ENCODE assay signal across 8 mouse cellular contexts in genomic region chr13:96081276-96081675, GRCm38 (mm10). TPM values are rescaled to one million over a fixed set of nuclear protein-coding genes. Genes with fewer than 3 reads are reported as not detected.
DNase-seq lines count a peak whose midpoint lies in the region; ATAC-seq and TF ChIP-seq lines count a peak whose summit lies in the region.
"Not testable (repeated sequence)": the region's sequence is repeated elsewhere in the genome, so short reads cannot be mapped to it uniquely, and the experiment has no call there.

Gm20075 (minus strand) TSS chr13:96081376.

- intact Hi-C loops in heart, postnatal 36 days (cut with DNase I): not testable (repeated sequence)

- H3K27ac ChIP-seq in embryonic facial prominence, embryonic 12.5 days; intestine, postnatal 0 days (ENCODE audit: low read depth, low read length); lung, embryonic 16.5 days (ENCODE audit: low read length); neural tube, embryonic 15.5 days (replicated peaks): not testable (repeated sequence)

- not testable (repeated sequence) for H3K4me1 ChIP-seq in embryonic facial prominence, embryonic 12.5 days; intestine, postnatal 0 days (replicated peaks; ENCODE audit: control insufficient read depth, insufficient read depth, low read length); lung, embryonic 16.5 days (replicated peaks; ENCODE audit: control insufficient read depth, insufficient read depth, low read length); neural tube, embryonic 15.5 days

- not testable (repeated sequence) for H3K4me2 ChIP-seq in embryonic facial prominence, embryonic 12.5 days (replicated peaks); intestine, postnatal 0 days (replicated peaks; ENCODE audit: low read depth); lung, embryonic 16.5 days (ENCODE audit: low read depth, low read length); neural tube, embryonic 15.5 days

- TF ChIP-seq CTCF in intestine, postnatal 0 days (IDR thresholded peaks at IDR 0.05; ENCODE audit: low read depth): not testable (repeated sequence)

- WGBS in embryonic facial prominence, embryonic 12.5 days: 83% methylated on average over 3 of the region's 3 CpGs
- WGBS in intestine, postnatal 0 days: 79% methylated on average over 3 of the region's 3 CpGs
- WGBS in lung, embryonic 16.5 days: 78% methylated on average over 3 of the region's 3 CpGs
- WGBS in neural tube, embryonic 15.5 days: 88% methylated on average over 3 of the region's 3 CpGs

- not testable (repeated sequence) for H3K36me3 ChIP-seq in embryonic facial prominence, embryonic 12.5 days; intestine, postnatal 0 days (ENCODE audit: control insufficient read depth, insufficient read depth); lung, embryonic 16.5 days (ENCODE audit: control insufficient read depth, insufficient read depth, low read length); neural tube, embryonic 15.5 days

- H3K27me3 ChIP-seq in embryonic facial prominence, embryonic 12.5 days; intestine, postnatal 0 days (replicated peaks; ENCODE audit: control insufficient read depth, insufficient read depth, low read length); lung, embryonic 16.5 days (ENCODE audit: control insufficient read depth, insufficient read depth, low read depth, low read length); neural tube, embryonic 15.5 days (replicated peaks): not testable (repeated sequence)

- not testable (repeated sequence) for DNase-seq in adrenal gland, adult 18-20 months (ENCODE audit: low spot score in 2 of 2); gastrocnemius, postnatal 4 days (ENCODE audit: low spot score in 2 of 2); heart, postnatal 36 days; left cerebral cortex, adult 8-10 months (ENCODE audit: low spot score in 2 of 2)

- not testable (repeated sequence) for H3K4me3 ChIP-seq in embryonic facial prominence, embryonic 12.5 days; intestine, postnatal 0 days (ENCODE audit: low read depth, low read length); lung, embryonic 16.5 days (ENCODE audit: low read length); neural tube, embryonic 15.5 days (replicated peaks)

- not testable (repeated sequence) for H3K9me3 ChIP-seq in embryonic facial prominence, embryonic 12.5 days; intestine, postnatal 0 days (ENCODE audit: control insufficient read depth); lung, embryonic 16.5 days (ENCODE audit: control insufficient read depth, low read length); neural tube, embryonic 15.5 days (replicated peaks)

- not testable (repeated sequence) for ATAC-seq in embryonic facial prominence, embryonic 12.5 days (ENCODE audit: insufficient number of reproducible peaks, insufficient read depth, low FRiP score, low TSS enrichment); intestine, postnatal 0 days; lung, embryonic 16.5 days (ENCODE audit: low read depth); neural tube, embryonic 15.5 days (ENCODE audit: low FRiP score)

- not testable (repeated sequence) for H3K9ac ChIP-seq in embryonic facial prominence, embryonic 12.5 days; intestine, postnatal 0 days (ENCODE audit: low read depth, low read length); lung, embryonic 16.5 days (ENCODE audit: low read length); neural tube, embryonic 15.5 days (replicated peaks)

RNA-seq across cellular contexts. Expression of gene Gm20075, which starts in this region (rescaled TPM):
- total RNA-seq in adrenal gland, adult 18-20 months (2021): 10 to 100 TPM; 15.9 to 21.3 TPM
- 28.2 and 32.0 TPM in 2 replicates for polyA plus RNA-seq in embryonic facial prominence, embryonic 12.5 days (2016; fragmentation: Nextera tagmentation; extraction: Ambion mirVana)
- total RNA-seq in gastrocnemius, postnatal 4 days (2021): 10 to 100 TPM; 15.7 to 16.0 TPM
- 10 to 100 TPM; 12.0 to 14.9 TPM for total RNA-seq in heart, postnatal 36 days (2021)
- polyA plus RNA-seq in intestine, postnatal 0 days (2015; fragmentation: Nextera tagmentation; extraction: Ambion mirVana): 11.9 and 13.0 TPM in 2 replicates
- total RNA-seq in left cerebral cortex, adult 8-10 months (2022): 10 to 100 TPM; 25.5 to 33.6 (median 28.0) TPM
- polyA plus RNA-seq in lung, embryonic 16.5 days (2015; fragmentation: Nextera tagmentation; extraction: Ambion mirVana): 16.0 and 20.9 TPM in 2 replicates
- 21.3 and 24.9 TPM in 2 replicates for polyA plus RNA-seq in neural tube, embryonic 15.5 days (2015; fragmentation: Nextera tagmentation; extraction: Ambion mirVana)
